In the genomic region with DNA sequence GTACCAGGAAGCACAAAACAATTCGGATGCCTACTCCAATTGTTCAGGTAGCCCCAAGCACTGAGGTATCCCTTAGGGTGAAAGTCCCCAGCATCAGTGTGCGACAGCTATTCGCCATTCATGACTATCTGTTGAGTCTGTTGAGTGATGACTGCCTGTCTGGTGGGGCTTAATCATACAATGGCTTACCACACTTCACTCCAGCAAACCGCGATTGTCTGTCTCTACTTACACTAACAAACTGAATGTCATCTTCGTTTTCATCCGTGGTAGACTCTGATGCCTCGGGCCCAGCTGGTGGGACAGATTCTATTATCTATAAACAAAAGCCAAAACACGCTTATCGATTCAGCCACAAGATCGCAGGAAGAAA, we compare ENCODE assay signal across 8 mouse cellular contexts. TPM values are rescaled to one million over a fixed set of nuclear protein-coding genes. Genes with fewer than 3 reads are reported as not detected.
DNase-seq lines count a peak whose midpoint lies in the region; ATAC-seq and TF ChIP-seq lines count a peak whose summit lies in the region.

No protein-coding gene starts in this region.

- intact Hi-C loops in left cerebral cortex, adult 2 months (cut with DNase I): no loop called here
- intact Hi-C loops in left cerebral cortex, postnatal 10 days (cut with DNase I): no loop called here

- H3K4me3 ChIP-seq in left cerebral cortex, adult 2 months: peak overlapping the region; percentile 84
- H3K4me3 ChIP-seq in forebrain, embryonic 12.5 days (replicated peaks): peak overlapping the region; percentile 96
- peak overlapping the region; percentile 89 for H3K4me3 ChIP-seq in limb, embryonic 15.5 days
- peak overlapping the region; percentile 89 for H3K4me3 ChIP-seq in small intestine, adult 2 months (ENCODE audit: low read depth, low read length)

- H3K9me3 ChIP-seq in forebrain, embryonic 12.5 days: no peaks in the 10 kb centered on the region
- H3K9me3 ChIP-seq in limb, embryonic 15.5 days: no peaks in the 10 kb centered on the region

- TF ChIP-seq POLR2A in small intestine, adult 2 months (IDR thresholded peaks at IDR 0.05; ENCODE audit: low read depth, low read length): no peak

- WGBS in forebrain, embryonic 12.5 days: 11% methylated on average over 11 of the region's 11 CpGs
- WGBS in limb, embryonic 15.5 days: 14% methylated on average over 11 of the region's 11 CpGs
- WGBS in small intestine, adult 2 months: 6% methylated on average over 11 of the region's 11 CpGs

- no peaks in the 10 kb centered on the region for H3K27me3 ChIP-seq in forebrain, embryonic 12.5 days
- H3K27me3 ChIP-seq in limb, embryonic 15.5 days: no peaks in the 10 kb centered on the region
- no peaks in the 10 kb centered on the region for H3K27me3 ChIP-seq in small intestine, adult 2 months (ENCODE audit: control insufficient read depth, insufficient read depth, low read length)

- H3K4me1 ChIP-seq in forebrain, embryonic 12.5 days: peaks cover 19% of the 10 kb centered on the region
- peaks cover 12% of the 10 kb centered on the region for H3K4me1 ChIP-seq in limb, embryonic 15.5 days
- no peaks in the 10 kb centered on the region; the same call in 1 of the 2 replicates for H3K4me1 ChIP-seq in small intestine, adult 2 months (ENCODE audit: control insufficient read depth, insufficient read depth, insufficient read length, low read length)

- no peak for TF ChIP-seq CTCF in left cerebral cortex, adult 2 months (IDR thresholded peaks at IDR 0.05)
- TF ChIP-seq CTCF in small intestine, adult 2 months (IDR thresholded peaks at IDR 0.05; ENCODE audit: extremely low read depth, insufficient read length, insufficient replicate concordance, low read depth, low read length): no peak

- DNase-seq in left cerebral cortex, adult 2 months (ENCODE audit: extremely low spot score in 1 of 2, low spot score in 2 of 2): no peak
- no peak for DNase-seq in left cerebral cortex, postnatal 10 days (ENCODE audit: extremely low spot score in 1 of 2, low spot score in 2 of 2)
- DNase-seq in T-cell, adult 2 months (ENCODE audit: low spot score): peak; percentile 3
- no peak for DNase-seq in ovary, adult 18-20 months (ENCODE audit: low spot score)
- no peak for DNase-seq in ovary, postnatal 14 days (ENCODE audit: low spot score)

- H3K4me2 ChIP-seq in forebrain, embryonic 12.5 days: peak overlapping the region; percentile 80
- H3K4me2 ChIP-seq in limb, embryonic 15.5 days: peak overlapping the region; percentile 67

- ATAC-seq in forebrain, embryonic 12.5 days (ENCODE audit: low FRiP score): peak; percentile 9; the same call in 1 of the 2 replicates
- no peak for ATAC-seq in limb, embryonic 15.5 days (ENCODE audit: insufficient number of reproducible peaks, low FRiP score, low TSS enrichment, low read depth)

- H3K9ac ChIP-seq in forebrain, embryonic 12.5 days: peak overlapping the region; percentile 99
- H3K9ac ChIP-seq in limb, embryonic 15.5 days: peak overlapping the region; percentile 94

- H3K27ac ChIP-seq in left cerebral cortex, adult 2 months: peak overlapping the region; percentile 95
- peak overlapping the region; percentile 93 for H3K27ac ChIP-seq in forebrain, embryonic 12.5 days
- peak overlapping the region; percentile 92 for H3K27ac ChIP-seq in limb, embryonic 15.5 days
- no peak overlapping the region for H3K27ac ChIP-seq in small intestine, adult 2 months (ENCODE audit: insufficient read depth, low read depth, low read length)

- H3K36me3 ChIP-seq in forebrain, embryonic 12.5 days (replicated peaks): peaks cover 37% of the 10 kb centered on the region
- H3K36me3 ChIP-seq in limb, embryonic 15.5 days: peaks cover 25% of the 10 kb centered on the region
- H3K36me3 ChIP-seq in small intestine, adult 2 months (ENCODE audit: control insufficient read depth, insufficient read depth, low read length): no peaks in the 10 kb centered on the region

RNA-seq across cellular contexts. Expression of gene Zfp451, which starts 0.9 kb away (rescaled TPM):
- 10 to 100 TPM; 59.9 to 64.7 TPM for total RNA-seq in left cerebral cortex, adult 2 months (2021)
- total RNA-seq in left cerebral cortex, postnatal 10 days (2021): 10 to 100 TPM; 62.5 to 63.8 TPM
- 51.9 and 55.6 TPM in 2 replicates for polyA plus RNA-seq in forebrain, embryonic 12.5 days (2016; fragmentation: Nextera tagmentation; extraction: Ambion mirVana)
- polyA plus RNA-seq in limb, embryonic 15.5 days (2015; fragmentation: Nextera tagmentation; extraction: Ambion mirVana): 25.1 and 25.6 TPM in 2 replicates
- polyA plus RNA-seq in small intestine, adult 2 months (2012; rRNA removed): 1.4 TPM in 2 replicates

RNA-seq across cellular contexts. Expression of gene Bag2, which starts 55.9 kb away (rescaled TPM):
- 10 to 100 TPM; 11.6 to 12.9 TPM for total RNA-seq in left cerebral cortex, adult 2 months (2021)
- 10 to 100 TPM; 14.0 to 16.9 TPM for total RNA-seq in left cerebral cortex, postnatal 10 days (2021)
- polyA plus RNA-seq in forebrain, embryonic 12.5 days (2016; fragmentation: Nextera tagmentation; extraction: Ambion mirVana): 28.3 and 29.0 TPM in 2 replicates
- polyA plus RNA-seq in limb, embryonic 15.5 days (2015; fragmentation: Nextera tagmentation; extraction: Ambion mirVana): 51.4 and 68.0 TPM in 2 replicates
- polyA plus RNA-seq in small intestine, adult 2 months (2012; rRNA removed): 5.6 and 9.6 TPM in 2 replicates

Comparison
In these comparisons a context has a peak if more than half of its experiments do, and no peak if none do; other contexts are left out.
1. RNA of gene Zfp451, which starts 0.9 kb away (polyA plus RNA-seq): 51.9 to 55.6 TPM in forebrain, embryonic 12.5 days and 25.1 to 25.6 TPM in limb, embryonic 15.5 days; 1.4 TPM in small intestine, adult 2 months; every median in the first group is over 10 times any median in the second.
2. Peak in every context shown above with its lines, with median percentiles within 50 percentile points of each other: H3K4me3 ChIP-seq.